Mouse (Mus musculus): ENCODE measurements around the gene Gm47995. TPM values are rescaled to one million over a fixed set of nuclear protein-coding genes. Genes with fewer than 3 reads are reported as not detected.

The Gm47995 gene
- 0.65 and 0.88 TPM in 2 replicates for polyA plus RNA-seq (2012; rRNA removed)

DNA sequence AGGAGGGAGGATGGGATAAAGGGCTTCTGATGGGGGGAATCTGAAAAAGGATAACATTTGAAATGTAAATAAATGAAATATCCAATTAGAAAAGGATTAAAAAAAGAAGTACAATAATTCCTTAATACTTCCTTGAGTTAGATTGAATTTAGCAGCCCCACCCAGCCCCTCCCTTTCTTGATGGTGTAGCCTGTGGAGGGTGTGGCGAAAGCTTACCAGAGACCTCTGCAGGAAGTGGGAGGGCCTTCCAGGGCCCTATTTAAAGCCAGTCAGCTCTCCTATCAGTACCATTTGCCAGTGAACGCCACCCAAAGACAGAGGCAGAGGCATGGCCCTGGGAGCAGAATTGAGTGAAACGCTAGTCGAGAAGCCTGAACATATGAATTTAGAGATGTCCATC, at the start of gene Gm47995:
Gene Gm47995 (plus strand): TSS at position 329 of the 400 bp plus-strand sequence.

DNA sequence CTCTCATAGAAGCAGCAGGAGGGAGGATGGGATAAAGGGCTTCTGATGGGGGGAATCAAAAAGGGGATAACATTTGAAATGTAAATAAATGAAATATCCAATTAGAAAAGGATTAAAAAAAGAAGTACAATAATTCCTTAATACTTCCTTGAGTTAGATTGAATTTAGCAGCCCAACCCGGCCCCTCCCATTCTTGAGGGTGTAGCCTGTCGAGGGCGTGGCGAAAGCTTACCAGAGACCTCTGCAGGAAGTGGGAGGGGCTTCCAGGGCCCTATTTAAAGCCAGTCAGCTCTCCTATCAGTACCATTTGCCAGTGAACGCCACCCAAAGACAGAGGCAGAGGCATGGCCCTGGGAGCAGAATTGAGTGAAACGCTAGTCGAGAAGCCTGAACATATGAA, 16.0 kb upstream of the Gm47995 start, which contains the start of gene Gm47985:
Gene Gm47985 (plus strand): TSS at position 272 of the 400 bp plus-strand sequence.

DNA sequence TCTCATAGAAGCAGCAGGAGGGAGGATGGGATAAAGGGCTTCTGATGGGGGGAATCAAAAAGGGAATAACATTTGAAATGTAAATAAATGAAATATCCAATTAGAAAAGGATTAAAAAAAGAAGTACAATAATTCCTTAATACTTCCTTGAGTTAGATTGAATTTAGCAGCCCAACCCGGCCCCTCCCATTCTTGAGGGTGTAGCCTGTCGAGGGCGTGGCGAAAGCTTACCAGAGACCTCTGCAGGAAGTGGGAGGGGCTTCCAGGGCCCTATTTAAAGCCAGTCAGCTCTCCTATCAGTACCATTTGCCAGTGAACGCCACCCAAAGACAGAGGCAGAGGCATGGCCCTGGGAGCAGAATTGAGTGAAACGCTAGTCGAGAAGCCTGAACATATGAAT, 6.2 kb upstream of the Gm47995 start, which contains the start of gene Gm8947:
Gene Gm8947 (plus strand): TSS at position 302 of the 400 bp plus-strand sequence.

DNA sequence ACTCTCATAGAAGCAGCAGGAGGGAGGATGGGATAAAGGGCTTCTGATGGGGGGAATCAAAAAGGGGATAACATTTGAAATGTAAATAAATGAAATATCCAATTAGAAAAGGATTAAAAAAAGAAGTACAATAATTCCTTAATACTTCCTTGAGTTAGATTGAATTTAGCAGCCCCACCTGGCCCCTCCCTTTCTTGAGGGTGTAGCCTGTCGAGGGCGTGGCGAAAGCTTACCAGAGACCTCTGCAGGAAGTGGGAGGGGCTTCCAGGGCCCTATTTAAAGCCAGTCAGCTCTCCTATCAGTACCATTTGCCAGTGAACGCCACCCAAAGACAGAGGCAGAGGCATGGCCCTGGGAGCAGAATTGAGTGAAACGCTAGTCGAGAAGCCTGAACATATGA, 5.6 kb downstream of the Gm47995 start, which contains the start of gene 3110040M04Rik:
Gene 3110040M04Rik (plus strand): TSS at position 304 of the 400 bp plus-strand sequence.

DNA sequence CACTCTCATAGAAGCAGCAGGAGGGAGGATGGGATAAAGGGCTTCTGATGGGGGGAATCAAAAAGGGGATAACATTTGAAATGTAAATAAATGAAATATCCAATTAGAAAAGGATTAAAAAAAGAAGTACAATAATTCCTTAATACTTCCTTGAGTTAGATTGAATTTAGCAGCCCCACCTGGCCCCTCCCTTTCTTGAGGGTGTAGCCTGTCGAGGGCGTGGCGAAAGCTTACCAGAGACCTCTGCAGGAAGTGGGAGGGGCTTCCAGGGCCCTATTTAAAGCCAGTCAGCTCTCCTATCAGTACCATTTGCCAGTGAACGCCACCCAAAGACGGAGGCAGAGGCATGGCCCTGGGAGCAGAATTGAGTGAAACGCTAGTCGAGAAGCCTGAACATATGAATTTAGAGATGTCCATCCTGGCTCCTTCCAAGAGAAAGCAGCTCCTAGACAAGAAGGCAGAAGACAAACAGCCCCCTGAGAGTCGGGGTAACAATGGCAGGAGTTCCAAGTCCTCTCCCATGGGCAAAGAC, 11.6 kb downstream of the Gm47995 start, which contains the start of gene Gm47996:
Gene Gm47996 (plus strand): TSS at position 308 of the 532 bp plus-strand sequence.

Other genes starting within 250 kb of the Gm47995 start
- gene Hmcn1, start 205.0 kb upstream of the Gm47995 start, polyA plus RNA-seq (2012; rRNA removed): 5.0 and 5.9 TPM in 2 replicates
- gene Gm47985, start 15.9 kb upstream of the Gm47995 start, polyA plus RNA-seq (2012; rRNA removed): 1.2 and 1.7 TPM in 2 replicates
- 0.61 and 0.67 TPM in 2 replicates for gene Gm8947, start 6.1 kb upstream of the Gm47995 start, polyA plus RNA-seq (2012; rRNA removed)
- gene 3110040M04Rik, start 5.7 kb downstream of the Gm47995 start, polyA plus RNA-seq (2012; rRNA removed): 0.65 and 0.83 TPM in 2 replicates
- gene Gm47996, start 11.7 kb downstream of the Gm47995 start, polyA plus RNA-seq (2012; rRNA removed): 0.19 and 0.25 TPM in 2 replicates
- gene Ivns1abp, start 146.0 kb downstream of the Gm47995 start, polyA plus RNA-seq (2012; rRNA removed): 135 and 146 TPM in 2 replicates
- gene Swt1, start 230.0 kb downstream of the Gm47995 start, polyA plus RNA-seq (2012; rRNA removed): 10.7 and 10.9 TPM in 2 replicates
- 11.8 and 12.6 TPM in 2 replicates for gene Trmt1l, start 230.1 kb downstream of the Gm47995 start, polyA plus RNA-seq (2012; rRNA removed)

All from liver, embryonic 18 days (tissue).